Mouse (Mus musculus) stomach, embryonic 14.5 days (tissue): ENCODE measurements around the gene Ptpn13. TPM values are rescaled to one million over a fixed set of nuclear protein-coding genes. Genes with fewer than 3 reads are reported as not detected.

Source experiments
- ATAC-seq: fragments of 200-750 bp; cut with Nextera tagmentation; 2 replicates; pipeline ENCODE4 v1.8.0; 2017; ENCODE audit warnings: low read depth, moderate TSS enrichment; ENCODE audit not compliant: insufficient number of reproducible peaks, insufficient read depth, low FRiP score
- H3K27ac ChIP-seq: fragments of 300-500 bp; sonication (generic); 2 replicates; pipeline ENCODE4 v1.5.1; 2014; ENCODE audit warnings: mild to moderate bottlenecking, low read length, moderate library complexity, mixed read lengths
- H3K27me3 ChIP-seq: fragments of 300-500 bp; sonication (generic); 2 replicates; pipeline ENCODE4 v1.6.1; 2014; ENCODE audit warnings: low read length, control low read depth, mixed read lengths; ENCODE audit not compliant: control insufficient read depth, insufficient read depth
- H3K36me3 ChIP-seq: fragments of 300-500 bp; sonication (generic); 2 replicates; pipeline ENCODE4 v1.6.1; 2014; ENCODE audit warnings: mild to moderate bottlenecking, control low read depth, low read length, moderate library complexity, mixed read lengths; ENCODE audit not compliant: control insufficient read depth, insufficient read depth
- H3K4me1 ChIP-seq: fragments of 300-500 bp; sonication (generic); 2 replicates; pipeline ENCODE4 v1.6.1; 2014; ENCODE audit warnings: low read length, control low read depth, mixed read lengths; ENCODE audit not compliant: control insufficient read depth, insufficient read depth
- H3K4me2 ChIP-seq: fragments of 300-500 bp; sonication (generic); replicated peaks from 2 replicates; pipeline ENCODE4 v1.6.1; 2014; ENCODE audit warnings: low read depth, low read length, control low read depth
- H3K4me3 ChIP-seq: fragments of 300-500 bp; sonication (generic); 2 replicates; pipeline ENCODE4 v1.5.1; 2014; ENCODE audit warnings: low read depth, low read length, control low read depth
- H3K9ac ChIP-seq: fragments of 300-500 bp; sonication (generic); replicated peaks from 2 replicates; pipeline ENCODE4 v1.6.1; 2014; ENCODE audit warnings: low read depth, mild to moderate bottlenecking, control low read depth, low read length, moderate library complexity, mixed read lengths
- H3K9me3 ChIP-seq: fragments of 300-500 bp; sonication (generic); 2 replicates; pipeline ENCODE4 v1.6.1; 2016; ENCODE audit warnings: low read depth, low read length, control low read depth; ENCODE audit not compliant: control insufficient read depth
- WGBS: fragments of 180-500 bp; shearing (Covaris S2); extraction: QIAGEN DNeasy Blood & Tissue Kit; methylation state at CpG from one replicate; pipeline ENCODE4 v1.1.7; 2014; 5-methylcytosine and 5-hydroxymethylcytosine counted together
- polyA plus RNA-seq: library from polyadenylated mRNA; unstranded; fragments of >200 nt; fragmentation: Nextera tagmentation; extraction: Ambion mirVana; gene quantifications from 2 replicates; pipeline ENCODE4 v1.2.1, GENCODE M21; 2014

The Ptpn13 gene
- polyA plus RNA-seq, 1 experiment from 2014 or later = 28.5 TPM

GRCm38 (mm10) chr5:103644167-103644566, 219.2 kb downstream of the Ptpn13 start:
- Histone ChIP-seq H3K27me3 (no peaks in the 10 kb centered on the region), H3K36me3 (no peaks in the 10 kb centered on the region), H3K27ac (no peak overlapping the region), H3K4me3 (no peak overlapping the region), H3K4me2 (no peak overlapping the region), H3K9me3 (no peaks in the 10 kb centered on the region), H3K9ac (no peak overlapping the region), H3K4me1 (no peaks in the 10 kb centered on the region)
- WGBS = 97% methylated on average over 1 of the region's 1 CpGs
- no peak for ATAC-seq

GRCm38 (mm10) chr5:103647320-103647719, 222.3 kb downstream of the Ptpn13 start:
- H3K27me3 ChIP-seq = no peaks in the 10 kb centered on the region
- WGBS = 89% methylated on average over 3 of the region's 3 CpGs
- no peak overlapping the region for H3K9ac ChIP-seq
- H3K36me3 ChIP-seq = no peaks in the 10 kb centered on the region
- no peak overlapping the region for H3K4me2 ChIP-seq
- H3K4me3 ChIP-seq = no peak overlapping the region
- no peak for ATAC-seq
- H3K4me1 ChIP-seq = no peaks in the 10 kb centered on the region
- no peak overlapping the region for H3K27ac ChIP-seq
- no peaks in the 10 kb centered on the region for H3K9me3 ChIP-seq

Other genes starting within 250 kb of the Ptpn13 start
- 10.6 and 12.7 TPM in 2 replicates for gene Mapk10, start 213.9 kb upstream of the Ptpn13 start, polyA plus RNA-seq
- gene Slc10a6, start 204.2 kb downstream of the Ptpn13 start, polyA plus RNA-seq = 0.49 and 0.84 TPM in 2 replicates
- 0.26 TPM in 1 of 2 replicates, not detected in the other for gene 1700016H13Rik, start 230.8 kb downstream of the Ptpn13 start, polyA plus RNA-seq